Mouse (Mus musculus) limb, embryonic 11.5 days (tissue): Measurements from ENCODE around the gene Hadha. TPM values are rescaled to one million over a fixed set of nuclear protein-coding genes. Genes with fewer than 3 reads are reported as not detected.

Experiments
- ATAC-seq: fragments of 200-750 bp; cut with Nextera tagmentation; 2 replicates; pipeline ENCODE4 v1.8.0; 2017; ENCODE audit warnings: low read depth; ENCODE audit not compliant: insufficient number of reproducible peaks, low FRiP score, low TSS enrichment
- DNase-seq: peaks from one replicate; pipeline ENCODE4 v3.0.0-alpha.2; 2015; ENCODE audit warnings: low spot score
- H3K27ac ChIP-seq: fragments of 300-500 bp; sonication (generic); replicated peaks from 2 replicates; pipeline ENCODE4 v1.5.1; 2014; ENCODE audit warnings: low read depth, mild to moderate bottlenecking, low read length
- H3K27me3 ChIP-seq: fragments of 300-500 bp; sonication (generic); 2 replicates; pipeline ENCODE4 v1.6.1; 2014; ENCODE audit warnings: mild to moderate bottlenecking, low read length, mixed read lengths; ENCODE audit not compliant: control insufficient read depth, insufficient read depth
- H3K36me3 ChIP-seq: fragments of 300-500 bp; sonication (generic); 2 replicates; pipeline ENCODE4 v1.6.1; 2014; ENCODE audit warnings: mild to moderate bottlenecking, low read length, moderate library complexity, mixed read lengths; ENCODE audit not compliant: control insufficient read depth, insufficient read depth
- H3K4me1 ChIP-seq: fragments of 300-500 bp; sonication (generic); 2 replicates; pipeline ENCODE4 v1.6.1; 2014; ENCODE audit warnings: low read length, mixed read lengths; ENCODE audit not compliant: control insufficient read depth, insufficient read depth
- H3K4me2 ChIP-seq: fragments of 300-500 bp; sonication (generic); 2 replicates; pipeline ENCODE4 v1.6.1; 2014; ENCODE audit warnings: low read depth, mild to moderate bottlenecking, moderate library complexity; ENCODE audit not compliant: severe bottlenecking
- H3K4me3 ChIP-seq: fragments of 300-500 bp; sonication (generic); 2 replicates; pipeline ENCODE4 v1.5.1; 2014; ENCODE audit warnings: low read depth, low read length
- H3K9ac ChIP-seq: fragments of 300-500 bp; sonication (generic); 2 replicates; pipeline ENCODE4 v1.6.1; 2014; ENCODE audit warnings: mild to moderate bottlenecking, low read length
- H3K9me3 ChIP-seq: fragments of 300-500 bp; sonication (generic); 2 replicates; pipeline ENCODE4 v1.6.1; 2016; ENCODE audit warnings: low read length; ENCODE audit not compliant: control insufficient read depth
- WGBS: fragments of 180-500 bp; shearing (Covaris S2); extraction: QIAGEN DNeasy Blood & Tissue Kit; methylation state at CpG from one replicate; pipeline ENCODE4 v1.1.7; 2014; 5-methylcytosine and 5-hydroxymethylcytosine counted together
- polyA plus RNA-seq: library from polyadenylated mRNA; unstranded; fragments of >200 nt; fragmentation: Nextera tagmentation; extraction: Ambion mirVana; gene quantifications from 2 replicates; pipeline ENCODE4 v1.2.1, GENCODE M21; 2014

The Hadha gene
- polyA plus RNA-seq, 1 experiment from 2014 or later, result 97.1 TPM

GRCm38 (mm10) chr5:30106756-30107155 lies 48.2 kb downstream of the Hadha start:
- Histone ChIP-seq H3K36me3 (no peaks in the 10 kb centered on the region), H3K4me2 (no peak overlapping the region), H3K4me3 (no peak overlapping the region), H3K4me1 (peaks cover 30% of the 10 kb centered on the region), H3K9ac (no peak overlapping the region), H3K27me3 (peaks cover 45% of the 10 kb centered on the region), H3K27ac (no peak overlapping the region), H3K9me3 (no peaks in the 10 kb centered on the region)
- DNase-seq (no peak), ATAC-seq (no peak)
- 23% methylated on average over 2 of the region's 2 CpGs for WGBS

GRCm38 (mm10) chr5:30105668-30106300 lies 49.2 kb downstream of the Hadha start, which contains the start of gene 3110082J24Rik:
3110082J24Rik (minus strand) TSS chr5:30106086.
- 1% methylated on average over 29 of the region's 29 CpGs for WGBS
- Histone ChIP-seq H3K36me3 (no peaks in the 10 kb centered on the region), H3K4me1 (peaks cover 23% of the 10 kb centered on the region), H3K27ac (no peak within 1 kb of the TSS), H3K27me3 (peaks cover 45% of the 10 kb centered on the region), H3K4me3 (peak within 1 kb of the TSS; percentile 46), H3K9me3 (no peaks in the 10 kb centered on the region), H3K4me2 (peak within 1 kb of the TSS; percentile 95), H3K9ac (peak within 1 kb of the TSS; percentile 43; the same call in 1 of the 2 replicates)
- ATAC-seq, result no peak
- peak; percentile 47 for DNase-seq

GRCm38 (mm10) chr5:30104841-30105667 lies 49.9 kb downstream of the Hadha start, which contains the start of gene Garem2:
Garem2 (plus strand) TSS chr5:30105161.
- no peaks in the 10 kb centered on the region for H3K36me3 ChIP-seq
- H3K27me3 ChIP-seq, result peaks cover 43% of the 10 kb centered on the region
- peak within 1 kb of the TSS; percentile 43; the same call in 1 of the 2 replicates for H3K9ac ChIP-seq
- WGBS, result under 1% methylated on average over 52 of the region's 65 CpGs
- peaks cover 17% of the 10 kb centered on the region for H3K4me1 ChIP-seq
- peak; percentile 53; the same call in 1 of the 2 replicates for ATAC-seq
- H3K27ac ChIP-seq, result no peak within 1 kb of the TSS
- peak within 1 kb of the TSS; percentile 95 for H3K4me2 ChIP-seq
- no peaks in the 10 kb centered on the region for H3K9me3 ChIP-seq
- peak; percentile 69 for DNase-seq
- H3K4me3 ChIP-seq, result peak within 1 kb of the TSS; percentile 46

GRCm38 (mm10) chr5:30104339-30104738 lies 50.6 kb downstream of the Hadha start:
- peaks cover 40% of the 10 kb centered on the region for H3K27me3 ChIP-seq
- WGBS, result 4% methylated on average over 11 of the region's 12 CpGs
- ATAC-seq, result no peak

GRCm38 (mm10) chr5:30103340-30103739 lies 51.6 kb downstream of the Hadha start:
- H3K4me2 ChIP-seq, result no peak overlapping the region
- DNase-seq, result no peak
- no peak overlapping the region for H3K27ac ChIP-seq
- H3K9ac ChIP-seq, result no peak overlapping the region
- no peaks in the 10 kb centered on the region for H3K36me3 ChIP-seq
- H3K27me3 ChIP-seq, result peaks cover 39% of the 10 kb centered on the region
- no peak for ATAC-seq
- peaks cover 17% of the 10 kb centered on the region for H3K4me1 ChIP-seq
- no peaks in the 10 kb centered on the region for H3K9me3 ChIP-seq
- H3K4me3 ChIP-seq, result no peak overlapping the region
- WGBS, result 90% methylated on average over 3 of the region's 3 CpGs

More at GRCm38 (mm10) chr5:30104339-30104738, 50.6 kb downstream of the Hadha start:
- no peaks in the 10 kb centered on the region for H3K9me3 ChIP-seq
- H3K9ac ChIP-seq, result no peak overlapping the region
- H3K27ac ChIP-seq, result no peak overlapping the region
- peak overlapping the region; percentile 46; the same call in 1 of the 2 replicates for H3K4me3 ChIP-seq
- DNase-seq, result peak; percentile 80
- H3K4me1 ChIP-seq, result peaks cover 17% of the 10 kb centered on the region
- peak overlapping the region; percentile 95; the same call in 1 of the 2 replicates for H3K4me2 ChIP-seq
- H3K36me3 ChIP-seq, result no peaks in the 10 kb centered on the region

GRCm38 (mm10) chr5:30098260-30098659 lies 56.7 kb downstream of the Hadha start:
- no peaks in the 10 kb centered on the region for H3K4me1 ChIP-seq
- no peaks in the 10 kb centered on the region for H3K36me3 ChIP-seq
- H3K4me3 ChIP-seq, result no peak overlapping the region
- no peak overlapping the region for H3K4me2 ChIP-seq
- 86% methylated on average over 1 of the region's 1 CpGs for WGBS
- no peak for ATAC-seq
- no peak overlapping the region for H3K27ac ChIP-seq
- peaks cover 2% of the 10 kb centered on the region for H3K27me3 ChIP-seq
- H3K9me3 ChIP-seq, result no peaks in the 10 kb centered on the region
- no peak overlapping the region for H3K9ac ChIP-seq
- DNase-seq, result no peak

- Histone ChIP-seq H3K4me2 (no peak overlapping the region), H3K36me3 (no peaks in the 10 kb centered on the region), H3K4me3 (no peak overlapping the region), H3K27ac (no peak overlapping the region), H3K9me3 (no peaks in the 10 kb centered on the region), H3K27me3 (no peaks in the 10 kb centered on the region), H3K9ac (no peak overlapping the region), H3K4me1 (no peaks in the 10 kb centered on the region)
- DNase-seq (no peak), ATAC-seq (no peak)
- 62% methylated on average over 6 of the region's 6 CpGs for WGBS
Observed at GRCm38 (mm10) chr5:30095731-30096130, 59.2 kb downstream of the Hadha start.

- no peak overlapping the region for H3K4me2 ChIP-seq
- no peaks in the 10 kb centered on the region for H3K9me3 ChIP-seq
- no peak for DNase-seq
- H3K27ac ChIP-seq, result no peak overlapping the region
- H3K4me3 ChIP-seq, result no peak overlapping the region
- H3K27me3 ChIP-seq, result no peaks in the 10 kb centered on the region
- no peak for ATAC-seq
- no peaks in the 10 kb centered on the region for H3K4me1 ChIP-seq
- no peaks in the 10 kb centered on the region for H3K36me3 ChIP-seq
- H3K9ac ChIP-seq, result no peak overlapping the region
- 57% methylated on average over 2 of the region's 2 CpGs for WGBS
Observed at GRCm38 (mm10) chr5:30094399-30094798, 60.6 kb downstream of the Hadha start.
